Mouse (Mus musculus) ovary, adult 18-20 months (tissue): ENCODE measurements around the gene Phkb.

Source experiments
- DNase-seq: peaks from one replicate; pipeline ENCODE4 v3.0.0; 2022; ENCODE audit warnings: low spot score, mixed read lengths

Phkb gene

GRCm38 (mm10) chr8:86090666-86091065 lies 249.9 kb downstream of the Phkb start:
- no peak for DNase-seq
